Mouse (Mus musculus) CD4-positive helper T cell, adult 2 months (primary cell): ENCODE results near the gene Car11.
A peak's percentile ranks its signal among the peaks of the same experiment; 100 is the strongest.

ENCODE experiments used
- DNase-seq: peaks from one replicate; pipeline ENCODE4 v3.0.0-alpha.2; 2012; ENCODE audit warnings: low read depth, missing footprints, low spot score

Gene Car11

GRCm38 (mm10) chr7:45689800-45690199, 9.8 kb upstream of the Car11 start:
- DNase-seq, result no peak

- no peak for DNase-seq
These were observed 7.3 kb upstream of the Car11 start for GRCm38 (mm10) chr7:45692364-45692763.

- DNase-seq, result no peak
These were observed 5.6 kb upstream of the Car11 start, which contains the start of gene Sec1 for GRCm38 (mm10) chr7:45693921-45694591. Sec1 (minus strand) TSS chr7:45694402.

GRCm38 (mm10) chr7:45695098-45695497, 4.5 kb upstream of the Car11 start:
- DNase-seq, result peak; percentile 62

- DNase-seq, result no peak
These were observed 1.7 kb upstream of the Car11 start for GRCm38 (mm10) chr7:45697894-45698293.

GRCm38 (mm10) chr7:45700301-45701015, 815 bp downstream of the Car11 start:
- peak; percentile 73 for DNase-seq

GRCm38 (mm10) chr7:45701072-45701471, 1.4 kb downstream of the Car11 start:
- DNase-seq, result no peak

- DNase-seq, result no peak
These were observed 2.0 kb downstream of the Car11 start for GRCm38 (mm10) chr7:45701607-45702006.

GRCm38 (mm10) chr7:45702316-45702715, 2.7 kb downstream of the Car11 start:
- no peak for DNase-seq

GRCm38 (mm10) chr7:45702809-45703520, 3.3 kb downstream of the Car11 start:
- no peak for DNase-seq

GRCm38 (mm10) chr7:45703521-45704033, 3.9 kb downstream of the Car11 start:
- DNase-seq, result no peak

- DNase-seq, result peak; percentile 82
These were observed 4.5 kb downstream of the Car11 start for GRCm38 (mm10) chr7:45704046-45704559.

- peak; percentile 99 for DNase-seq
These were observed 5.2 kb downstream of the Car11 start, which contains the start of gene Dbp for GRCm38 (mm10) chr7:45704730-45705442. Dbp (plus strand) TSS chr7:45705088.

- no peak for DNase-seq
These were observed 5.8 kb downstream of the Car11 start for GRCm38 (mm10) chr7:45705443-45705864.

GRCm38 (mm10) chr7:45705873-45706281, 6.2 kb downstream of the Car11 start:
- DNase-seq, result peak; percentile 51

GRCm38 (mm10) chr7:45706721-45707241, 7.1 kb downstream of the Car11 start:
- DNase-seq, result peak; percentile 89

GRCm38 (mm10) chr7:45707375-45707967, 7.8 kb downstream of the Car11 start:
- DNase-seq, result peak; percentile 94

- DNase-seq, result no peak
These were observed 8.6 kb downstream of the Car11 start for GRCm38 (mm10) chr7:45708221-45708761.

GRCm38 (mm10) chr7:45709036-45709435, 9.4 kb downstream of the Car11 start:
- DNase-seq, result peak; percentile 51

- no peak for DNase-seq
These were observed 10.2 kb downstream of the Car11 start for GRCm38 (mm10) chr7:45709677-45710355.
